Mouse (Mus musculus) liver, embryonic 11.5 days (tissue): ENCODE data around the gene Pla2g4c. TPM values are rescaled to one million over a fixed set of nuclear protein-coding genes. Genes with fewer than 3 reads are reported as not detected.
A peak's percentile ranks its signal among the peaks of the same experiment; 100 is the strongest.
"Not testable (repeated sequence)": the region's sequence is repeated elsewhere in the genome, so short reads cannot be mapped to it uniquely, and the experiment has no call there.

Source experiments
- ATAC-seq: fragments of 200-750 bp; cut with Nextera tagmentation; replicated peaks from 2 replicates; pipeline ENCODE4 v1.8.0; 2017; ENCODE audit warnings: moderate number of reproducible peaks, mild to moderate bottlenecking, moderate TSS enrichment, moderate library complexity; ENCODE audit not compliant: low FRiP score
- DNase-seq: peaks from one replicate; pipeline ENCODE4 v3.0.0-alpha.2; 2017; ENCODE audit warnings: low spot score
- H3K27ac ChIP-seq: fragments of 300-500 bp; sonication (generic); 2 replicates; pipeline ENCODE4 v1.5.1; 2014; ENCODE audit warnings: mild to moderate bottlenecking, low read depth, low read length, control low read depth
- H3K27me3 ChIP-seq: fragments of 300-500 bp; sonication (generic); replicated peaks from 2 replicates; pipeline ENCODE4 v1.6.1; 2014; ENCODE audit warnings: low read length, mixed read lengths; ENCODE audit not compliant: control insufficient read depth, insufficient read depth
- H3K36me3 ChIP-seq: fragments of 300-500 bp; sonication (generic); 2 replicates; pipeline ENCODE4 v1.6.1; 2014; ENCODE audit warnings: mild to moderate bottlenecking, low read length, moderate library complexity, mixed read lengths; ENCODE audit not compliant: control insufficient read depth, insufficient read depth
- H3K4me1 ChIP-seq: fragments of 300-500 bp; sonication (generic); replicated peaks from 2 replicates; pipeline ENCODE4 v1.6.1; 2014; ENCODE audit warnings: low read length, mixed read lengths; ENCODE audit not compliant: control insufficient read depth, insufficient read depth
- H3K4me2 ChIP-seq: fragments of 300-500 bp; sonication (generic); 2 replicates; pipeline ENCODE4 v1.6.1; 2014; ENCODE audit warnings: mild to moderate bottlenecking, control low read depth, moderate library complexity
- H3K4me3 ChIP-seq: fragments of 300-500 bp; sonication (generic); 2 replicates; pipeline ENCODE4 v1.5.1; 2014; ENCODE audit warnings: low read depth, low read length, control low read depth
- H3K9ac ChIP-seq: fragments of 300-500 bp; sonication (generic); 2 replicates; pipeline ENCODE4 v1.6.1; 2014; ENCODE audit warnings: low read depth, low read length, control low read depth
- H3K9me3 ChIP-seq: fragments of 300-500 bp; sonication (generic); 2 replicates; pipeline ENCODE4 v1.6.1; 2016; ENCODE audit warnings: low read length, inconsistent platforms, mixed read lengths; ENCODE audit not compliant: control insufficient read depth
- WGBS: fragments of 180-500 bp; shearing (Covaris S2); extraction: QIAGEN DNeasy Blood & Tissue Kit; methylation state at CpG from one replicate; pipeline ENCODE4 v1.1.7; 2014; 5-methylcytosine and 5-hydroxymethylcytosine counted together
- polyA plus RNA-seq: library from polyadenylated mRNA; unstranded; fragments of >200 nt; fragmentation: Nextera tagmentation; extraction: Ambion mirVana; gene quantifications from 2 replicates; pipeline ENCODE4 v1.2.1, GENCODE M21; 2014

Pla2g4c gene
- polyA plus RNA-seq: 1.3 and 2.1 TPM in 2 replicates

GRCm38 (mm10) chr7:13324316-13324715 is at the start of gene Pla2g4c:
Gene Pla2g4c (plus strand): TSS chr7:13324655.
- H3K27me3 ChIP-seq: no peaks in the 10 kb centered on the region
- H3K9ac ChIP-seq: no peak within 1 kb of the TSS
- no peak within 1 kb of the TSS for H3K27ac ChIP-seq
- H3K4me1 ChIP-seq: no peaks in the 10 kb centered on the region
- no peaks in the 10 kb centered on the region for H3K9me3 ChIP-seq
- no peaks in the 10 kb centered on the region for H3K36me3 ChIP-seq
- no peak within 1 kb of the TSS for H3K4me3 ChIP-seq
- DNase-seq (no peak), ATAC-seq (no peak)
- whole genome bisulfite sequencing: 76% methylated on average over 2 of the region's 2 CpGs
- H3K4me2 ChIP-seq: no peak within 1 kb of the TSS

GRCm38 (mm10) chr7:13277081-13277480 is 47.4 kb upstream of the Pla2g4c start, which contains the start of gene Lig1:
Gene Lig1 (plus strand): TSS chr7:13277283.
- peaks cover 6% of the 10 kb centered on the region; the same call in 1 of the 2 replicates for H3K4me1 ChIP-seq
- peak within 1 kb of the TSS; percentile 73 for H3K4me3 ChIP-seq
- ATAC-seq (no peak), DNase-seq (no peak)
- peaks cover 27% of the 10 kb centered on the region for H3K36me3 ChIP-seq
- peak within 1 kb of the TSS; percentile 86 for H3K9ac ChIP-seq
- WGBS: 97% methylated on average over 16 of the region's 16 CpGs
- H3K27me3 ChIP-seq: no peaks in the 10 kb centered on the region
- H3K27ac ChIP-seq: peak within 1 kb of the TSS; percentile 84; the same call in 1 of the 2 replicates
- no peaks in the 10 kb centered on the region for H3K9me3 ChIP-seq
- peak within 1 kb of the TSS; percentile 83 for H3K4me2 ChIP-seq

- WGBS: 24% methylated on average over 2 of the region's 2 CpGs
- H3K27ac ChIP-seq: peak overlapping the region; percentile 84; the same call in 1 of the 2 replicates
- no peaks in the 10 kb centered on the region for H3K9me3 ChIP-seq
- H3K36me3 ChIP-seq: peaks cover 30% of the 10 kb centered on the region
- H3K4me2 ChIP-seq: peak overlapping the region; percentile 83
- H3K4me3 ChIP-seq: peak overlapping the region; percentile 73
- ATAC-seq: peak; percentile 4; the same call in 1 of the 2 replicates
- peak overlapping the region; percentile 86 for H3K9ac ChIP-seq
- H3K4me1 ChIP-seq: peaks cover 6% of the 10 kb centered on the region; the same call in 1 of the 2 replicates
- DNase-seq: no peak
- H3K27me3 ChIP-seq: no peaks in the 10 kb centered on the region
Observed at GRCm38 (mm10) chr7:13277833-13278232, 46.6 kb upstream of the Pla2g4c start.

GRCm38 (mm10) chr7:13278308-13278891 is 46.1 kb upstream of the Pla2g4c start, which contains the start of gene Zswim9:
Gene Zswim9 (minus strand): TSS chr7:13278721.
- ATAC-seq: peak; percentile 97
- peak within 1 kb of the TSS; percentile 83 for H3K4me2 ChIP-seq
- peak within 1 kb of the TSS; percentile 84 for H3K27ac ChIP-seq
- under 1% methylated on average over 39 of the region's 39 CpGs for WGBS
- no peaks in the 10 kb centered on the region for H3K9me3 ChIP-seq
- H3K4me1 ChIP-seq: peaks cover 6% of the 10 kb centered on the region; the same call in 1 of the 2 replicates
- peaks cover 31% of the 10 kb centered on the region for H3K36me3 ChIP-seq
- peak within 1 kb of the TSS; percentile 86 for H3K9ac ChIP-seq
- DNase-seq: peak; percentile 93
- H3K4me3 ChIP-seq: peak within 1 kb of the TSS; percentile 73
- H3K27me3 ChIP-seq: no peaks in the 10 kb centered on the region

- H3K27ac ChIP-seq, H3K9me3 ChIP-seq, H3K27me3 ChIP-seq, H3K4me1 ChIP-seq, DNase-seq: not testable (repeated sequence)
- peak; percentile 74 for ATAC-seq
- peaks cover 34% of the 10 kb centered on the region for H3K36me3 ChIP-seq
- WGBS: 0% methylated on average over 12 of the region's 29 CpGs
- peak overlapping the region; percentile 73 for H3K4me3 ChIP-seq
- peak overlapping the region; percentile 86 for H3K9ac ChIP-seq
- H3K4me2 ChIP-seq: peak overlapping the region; percentile 83; the same call in 1 of the 2 replicates
Observed at GRCm38 (mm10) chr7:13278957-13279356, 45.5 kb upstream of the Pla2g4c start.

GRCm38 (mm10) chr7:13288621-13289020 is 35.8 kb upstream of the Pla2g4c start:
- H3K36me3 ChIP-seq: peaks cover 55% of the 10 kb centered on the region
- no peak overlapping the region for H3K4me2 ChIP-seq
- H3K9me3 ChIP-seq: no peaks in the 10 kb centered on the region
- H3K27ac ChIP-seq: no peak overlapping the region
- no peaks in the 10 kb centered on the region for H3K27me3 ChIP-seq
- WGBS: 61% methylated on average over 5 of the region's 5 CpGs
- ATAC-seq (peak; percentile 57), DNase-seq (no peak)
- H3K9ac ChIP-seq: no peak overlapping the region
- H3K4me1 ChIP-seq: no peaks in the 10 kb centered on the region
- H3K4me3 ChIP-seq: no peak overlapping the region

GRCm38 (mm10) chr7:13290041-13290675 is 34.3 kb upstream of the Pla2g4c start:
- Histone ChIP-seq H3K4me1 (no peaks in the 10 kb centered on the region), H3K9me3 (no peaks in the 10 kb centered on the region), H3K4me2 (no peak overlapping the region), H3K27ac (no peak overlapping the region), H3K27me3 (no peaks in the 10 kb centered on the region), H3K4me3 (no peak overlapping the region), H3K36me3 (peaks cover 60% of the 10 kb centered on the region), H3K9ac (no peak overlapping the region)
- ATAC-seq (no peak), DNase-seq (no peak)
- 88% methylated on average over 1 of the region's 1 CpGs for WGBS

- peaks cover 65% of the 10 kb centered on the region for H3K36me3 ChIP-seq
- H3K27ac ChIP-seq: no peak overlapping the region
- H3K4me1 ChIP-seq: no peaks in the 10 kb centered on the region
- DNase-seq (no peak), ATAC-seq (no peak)
- no peaks in the 10 kb centered on the region for H3K9me3 ChIP-seq
- no peak overlapping the region for H3K4me3 ChIP-seq
- H3K4me2 ChIP-seq: no peak overlapping the region
- H3K27me3 ChIP-seq: no peaks in the 10 kb centered on the region
- H3K9ac ChIP-seq: no peak overlapping the region
- 88% methylated on average over 2 of the region's 2 CpGs for WGBS
Observed at GRCm38 (mm10) chr7:13291370-13291769, 33.1 kb upstream of the Pla2g4c start.
